Mouse (Mus musculus) gastrocnemius, postnatal 10 days (tissue): ENCODE measurements around the gene Nthl1. TPM values are rescaled to one million over a fixed set of nuclear protein-coding genes. Genes with fewer than 3 reads are reported as not detected.

Experiments
- DNase-seq: peaks from one replicate; pipeline ENCODE4 v3.0.0; 2021; ENCODE audit warnings: mixed read lengths
- total RNA-seq, 2 experiments: library from RNA; stranded (reverse); gene quantifications; 2 replicates each; pipeline ENCODE4 v1.2.3; 2021

Gene Nthl1
- total RNA-seq, 2 experiments from 2014 or later: 4.3 TPM

DNA sequence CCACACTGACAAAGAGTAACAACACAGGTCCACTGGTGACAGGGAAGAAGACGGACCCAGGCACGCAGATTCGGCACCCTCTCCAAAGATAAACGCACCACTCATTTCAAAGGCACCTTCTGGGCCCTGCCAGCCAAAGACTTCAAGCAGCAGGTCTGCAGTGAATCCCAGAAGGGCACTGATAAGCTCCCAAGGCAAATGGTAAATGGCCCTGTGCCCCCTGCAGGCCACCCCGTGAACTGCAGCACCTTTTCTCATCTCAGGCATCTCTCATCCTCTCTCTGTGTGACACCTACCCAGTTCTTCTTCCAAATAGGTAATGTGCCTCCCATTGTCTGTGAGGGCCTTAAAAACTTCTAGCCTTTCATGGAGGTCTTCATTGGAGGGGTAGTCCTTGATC, 3.8 kb upstream of the Nthl1 start:
- DNase-seq: peak; percentile 75

DNA sequence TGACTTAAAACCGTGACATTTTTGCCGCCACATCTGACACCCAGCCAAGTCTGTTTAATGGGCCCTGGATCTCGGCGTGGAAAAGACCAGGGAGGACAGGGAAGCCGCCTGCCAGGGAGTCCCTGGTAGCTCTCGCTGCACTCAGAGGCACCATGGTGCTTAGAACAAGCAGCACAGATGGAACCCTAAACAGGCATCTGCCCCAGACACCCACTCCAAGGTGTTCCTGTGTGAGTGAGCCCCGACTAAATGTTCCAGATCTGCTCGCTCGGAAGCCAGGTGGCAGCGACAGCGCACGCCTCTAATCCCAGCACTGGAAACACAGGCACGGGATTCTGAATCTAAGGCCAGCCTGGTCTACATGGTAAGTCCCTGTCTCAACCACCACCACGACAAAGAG, 2.4 kb upstream of the Nthl1 start:
- DNase-seq: no peak

DNA sequence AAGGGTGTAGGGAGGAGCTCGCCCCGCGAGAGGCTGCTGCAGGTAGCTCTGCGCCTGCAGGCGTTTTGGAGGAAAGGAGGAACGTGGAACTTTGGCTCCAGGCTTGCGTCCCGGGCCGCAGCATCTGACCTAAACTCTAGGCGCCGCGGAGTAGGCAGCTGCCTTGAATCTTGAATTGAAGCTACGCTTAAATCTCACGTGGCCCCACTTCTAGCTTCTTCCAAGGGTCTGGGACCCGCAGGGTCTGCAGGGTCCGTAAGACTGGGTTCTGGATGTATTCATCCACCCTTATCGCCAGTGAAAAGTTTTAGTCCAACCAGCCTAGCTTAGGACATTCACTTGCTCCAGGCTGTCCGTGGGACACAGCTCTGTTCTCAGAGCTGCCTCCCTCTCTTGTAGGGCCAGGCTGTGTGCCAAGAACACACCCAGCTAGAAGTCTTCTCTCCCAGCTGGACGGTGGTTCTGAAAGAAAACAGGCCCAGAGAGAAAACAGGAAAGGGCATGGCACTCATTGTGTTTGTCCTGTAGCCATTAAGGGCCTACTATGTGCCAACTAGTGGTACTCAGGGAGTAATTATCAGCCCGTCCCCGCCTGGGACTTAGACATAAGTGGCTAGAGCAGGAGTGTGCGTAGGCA, 451 bp downstream of the Nthl1 start:
- peak; percentile 72 for DNase-seq

DNA sequence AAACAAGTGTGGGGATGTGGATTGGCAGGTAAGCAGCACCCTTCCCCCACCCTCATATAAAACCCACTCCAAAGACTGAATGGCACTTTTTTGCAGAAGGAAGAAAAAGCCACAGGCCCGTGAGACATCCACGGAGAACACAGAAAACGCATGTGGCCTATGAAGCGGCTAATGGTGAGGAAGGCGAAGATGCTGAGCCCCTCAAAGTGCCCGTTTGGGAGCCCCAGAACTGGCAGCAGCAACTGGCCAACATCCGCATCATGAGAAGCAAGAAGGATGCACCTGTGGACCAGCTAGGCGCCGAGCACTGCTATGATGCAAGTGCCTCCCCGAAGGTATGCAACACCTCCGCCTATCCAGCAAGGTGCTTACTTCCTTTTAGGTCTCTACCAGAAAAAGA, 1.4 kb downstream of the Nthl1 start:
- no peak for DNase-seq

- DNase-seq: no peak
Measured at GRCm38 (mm10) chr17:24635024-24635423, 2.5 kb downstream of the Nthl1 start.

- DNase-seq: no peak
Measured at GRCm38 (mm10) chr17:24635694-24636093, 3.2 kb downstream of the Nthl1 start.

DNA sequence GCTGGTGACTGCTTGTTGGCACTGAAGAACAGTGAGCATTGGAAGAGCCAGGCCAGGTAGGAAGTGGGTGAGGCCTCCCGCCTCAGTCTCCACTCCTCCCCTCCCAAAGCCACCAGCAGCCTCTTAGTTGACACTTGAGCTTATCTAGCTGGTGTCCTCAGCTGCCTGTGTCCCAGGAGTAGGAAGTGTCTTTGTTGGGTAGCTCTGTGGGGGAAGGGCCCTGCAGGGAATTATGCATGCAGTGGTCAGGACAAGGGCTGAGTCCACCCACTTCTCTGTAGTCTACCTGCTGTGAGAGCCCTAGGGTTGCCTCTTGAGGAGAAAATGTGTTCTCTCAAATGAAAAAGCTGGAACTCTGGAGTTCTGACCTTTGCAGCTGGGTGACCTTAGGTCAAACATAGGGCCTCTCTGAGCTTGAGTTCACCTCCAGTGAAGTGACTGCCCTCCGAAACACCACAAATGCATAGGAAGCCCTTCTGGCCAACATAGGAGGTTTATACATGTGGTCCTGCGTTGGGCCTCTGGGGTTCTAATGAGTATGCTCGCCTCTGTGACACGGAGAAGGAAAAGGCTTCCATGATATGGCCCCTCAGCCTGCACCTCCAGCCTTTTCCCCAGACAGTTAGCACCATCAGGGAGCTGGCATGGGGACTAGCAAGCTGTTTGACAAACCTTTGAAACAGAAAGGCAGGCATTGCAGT, 4.5 kb downstream of the Nthl1 start:
- DNase-seq: no peak

DNA sequence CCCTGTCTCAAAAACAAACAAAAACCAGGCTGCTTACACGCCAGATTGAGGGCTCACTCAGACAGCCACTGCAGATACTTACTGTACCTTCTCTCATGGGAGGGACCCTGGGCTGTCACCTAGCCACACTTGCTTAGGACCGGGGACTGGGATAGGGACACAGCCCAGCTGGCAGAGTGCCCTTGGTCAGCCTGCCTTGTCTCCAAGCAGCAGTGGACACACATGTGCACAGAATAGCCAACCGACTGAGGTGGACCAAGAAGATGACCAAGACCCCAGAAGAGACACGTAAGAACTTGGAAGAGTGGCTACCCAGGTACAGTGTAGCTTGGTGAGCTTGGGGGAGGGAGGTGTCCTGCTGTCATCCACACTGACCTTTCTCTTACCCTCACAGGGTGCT, 5.7 kb downstream of the Nthl1 start:
- no peak for DNase-seq

- no peak for DNase-seq
Measured at GRCm38 (mm10) chr17:24638840-24639239, 6.4 kb downstream of the Nthl1 start.

GRCm38 (mm10) chr17:24639571-24639988, 7.1 kb downstream of the Nthl1 start:
- no peak for DNase-seq

DNA sequence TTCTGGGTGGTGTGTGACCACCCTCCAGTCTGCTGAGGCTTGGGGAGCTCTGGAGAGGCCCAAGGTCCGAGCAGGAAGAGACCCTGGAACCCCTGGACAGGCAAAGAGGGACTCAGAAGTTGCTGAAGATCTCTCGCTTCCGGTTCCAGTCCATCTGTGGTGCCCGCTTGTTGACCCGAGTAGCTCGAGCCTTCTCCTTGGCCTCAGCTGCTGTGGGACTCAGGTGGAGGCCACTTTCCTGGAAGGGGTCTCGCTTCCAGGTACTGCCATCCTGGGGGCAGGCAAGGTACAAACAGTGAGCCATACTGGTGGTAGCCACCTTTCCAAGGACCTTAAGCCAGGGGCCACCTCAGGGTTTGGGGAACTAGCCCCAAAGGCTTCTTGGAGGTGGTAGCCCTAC, 7.6 kb downstream of the Nthl1 start:
- no peak for DNase-seq

- DNase-seq: no peak
Measured at GRCm38 (mm10) chr17:24640581-24640980, 8.1 kb downstream of the Nthl1 start.

- DNase-seq: no peak
Measured at GRCm38 (mm10) chr17:24641944-24642343, 9.5 kb downstream of the Nthl1 start.

DNA sequence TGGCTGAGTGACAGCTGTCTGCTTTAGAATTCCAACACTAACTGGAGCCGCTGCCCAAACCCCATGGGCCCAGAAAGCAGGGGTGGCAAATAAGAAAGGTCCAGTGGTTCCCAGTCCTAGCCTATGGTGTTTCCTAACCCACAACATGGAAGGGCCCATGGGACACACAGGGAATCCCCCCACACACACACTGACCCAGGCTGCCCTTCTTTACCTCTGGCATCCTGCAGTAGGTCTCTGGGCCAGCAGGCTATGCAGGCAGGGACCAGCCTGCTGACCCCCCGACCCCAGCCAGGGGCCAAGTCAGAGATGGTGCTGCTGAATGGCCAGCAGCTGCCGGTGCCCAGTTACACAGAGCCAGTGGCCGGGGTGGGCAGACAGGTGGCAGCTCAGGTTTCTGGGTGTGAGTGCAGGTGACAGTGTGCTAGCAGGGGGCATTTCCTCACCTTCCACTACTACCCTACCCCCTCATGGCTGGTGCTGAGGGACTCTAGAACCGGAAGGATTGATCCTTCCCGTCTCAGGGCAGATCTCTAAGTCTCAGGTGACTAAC, 10.4 kb downstream of the Nthl1 start:
- DNase-seq: no peak

DNA sequence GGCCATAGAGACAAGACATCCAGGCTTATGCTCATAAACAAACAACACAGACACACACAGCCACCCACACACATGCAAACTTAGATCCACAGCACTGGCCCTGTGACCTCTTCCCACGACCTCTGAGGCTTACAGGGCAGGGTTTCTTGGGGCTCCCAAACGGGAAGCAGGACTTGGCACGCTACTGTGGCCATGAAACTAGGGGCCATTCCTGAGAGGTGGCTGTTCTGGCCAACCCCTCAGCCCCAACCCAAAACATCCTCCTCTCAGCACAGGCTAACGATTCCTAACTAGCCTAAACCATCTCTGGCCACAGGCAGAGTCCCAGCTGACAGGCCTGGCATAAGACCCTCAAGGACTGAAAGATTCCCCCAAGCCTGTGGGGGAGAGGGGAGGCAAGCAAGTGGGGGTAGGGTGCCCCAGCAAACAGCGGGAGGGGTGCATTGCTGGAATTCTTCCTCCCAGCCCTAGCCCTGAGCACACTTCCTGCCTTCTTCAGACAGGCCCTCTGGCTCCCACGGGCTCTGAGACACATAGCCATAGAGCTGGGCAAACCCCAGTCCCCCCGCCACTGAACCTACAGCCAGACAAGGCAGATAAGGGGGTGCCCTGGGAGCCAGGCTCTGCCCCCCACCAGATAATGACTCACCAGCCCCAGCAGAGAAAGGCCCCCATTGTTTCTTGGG, 11.7 kb downstream of the Nthl1 start:
- no peak for DNase-seq

GRCm38 (mm10) chr17:24644875-24645721, 12.6 kb downstream of the Nthl1 start:
- DNase-seq: no peak

DNA sequence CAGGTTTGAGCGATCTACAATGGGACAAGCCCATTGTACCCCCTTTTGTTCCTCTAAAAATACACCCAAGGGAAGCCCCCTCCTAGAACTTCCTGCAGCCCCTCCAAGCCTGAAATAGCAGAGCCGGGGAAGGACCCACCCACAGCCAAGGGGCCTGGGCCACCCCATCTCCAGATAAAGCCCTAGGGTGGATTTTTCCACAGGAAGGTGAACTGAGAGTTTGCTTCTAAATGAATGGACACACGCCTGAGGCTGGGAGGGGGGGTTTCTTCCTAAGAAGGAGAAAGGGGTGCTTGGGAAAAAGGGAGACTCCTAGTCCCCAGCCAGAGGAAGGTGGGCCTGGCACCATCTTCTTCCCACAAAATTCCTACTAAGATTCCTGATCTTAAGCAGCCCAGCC, 13.4 kb downstream of the Nthl1 start:
- DNase-seq: no peak

DNA sequence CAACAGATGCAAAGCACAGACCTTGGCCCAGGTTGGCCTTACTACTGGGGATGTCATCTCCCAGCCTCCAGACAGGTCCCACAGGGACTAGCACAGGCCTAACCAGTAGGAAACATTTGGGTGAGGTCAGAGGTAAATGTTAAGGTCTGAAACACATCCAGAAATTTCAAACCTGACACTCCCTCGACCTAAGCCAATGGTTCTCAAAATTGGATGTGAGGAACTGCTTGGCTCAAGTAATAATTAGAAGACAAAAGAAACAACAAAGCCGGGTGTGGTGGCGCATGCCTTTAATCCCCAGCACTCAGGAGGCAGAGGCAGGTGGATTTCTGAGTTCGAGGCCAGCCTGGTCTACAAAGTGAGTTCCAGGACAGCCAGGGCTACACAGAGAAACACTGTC, 13.9 kb downstream of the Nthl1 start:
- DNase-seq: no peak

DNA sequence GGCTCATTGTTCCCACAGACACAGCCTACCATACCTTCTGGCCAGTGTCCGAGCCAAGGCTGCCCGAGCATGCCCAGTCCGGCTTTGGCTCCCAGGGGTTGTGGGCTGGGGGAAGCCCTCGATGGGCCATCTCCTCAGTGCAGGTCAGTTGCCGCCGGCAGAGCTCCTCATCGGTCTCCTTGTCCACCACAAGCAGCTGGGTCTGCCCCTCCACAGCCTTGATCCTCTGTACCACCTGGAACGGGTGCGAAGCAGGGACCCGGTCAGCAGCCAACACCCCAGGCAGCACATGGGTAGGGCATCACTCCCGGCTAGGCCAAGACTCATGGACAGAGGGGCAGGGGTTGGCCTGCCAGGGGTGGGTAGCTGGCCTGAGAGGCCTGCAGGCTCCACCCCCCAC, 15.0 kb downstream of the Nthl1 start:
- DNase-seq: no peak

DNA sequence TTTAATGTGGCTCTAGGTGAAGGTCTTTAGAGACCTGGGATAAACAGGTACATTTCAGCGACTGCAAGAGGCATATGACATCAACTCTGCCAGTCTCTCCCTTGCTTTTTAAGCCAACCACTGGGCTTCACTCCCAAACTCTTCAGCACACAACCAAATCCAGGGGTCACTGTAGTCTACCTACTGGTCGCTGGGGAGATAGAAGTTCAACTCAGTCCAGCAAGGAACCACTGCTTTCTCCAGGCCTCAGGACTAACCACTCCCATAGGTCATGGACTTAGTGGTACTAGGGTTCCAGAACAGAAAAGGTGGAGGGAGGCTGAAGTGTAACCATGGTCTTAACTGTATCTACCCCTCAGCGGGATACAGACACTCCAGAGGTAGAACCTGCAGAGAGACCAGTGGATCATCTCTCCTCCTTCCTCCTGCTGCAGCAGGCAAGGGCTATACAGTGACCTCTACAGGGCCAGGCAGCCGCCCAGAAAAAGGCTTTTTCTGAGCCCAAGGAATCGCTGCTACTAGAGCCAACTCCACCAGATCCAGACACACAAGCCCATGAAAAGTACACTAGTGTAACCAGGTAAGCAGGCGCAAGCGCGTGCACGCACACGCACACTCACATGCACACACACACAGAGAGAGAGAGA, 16.4 kb downstream of the Nthl1 start:
- DNase-seq: no peak

DNA sequence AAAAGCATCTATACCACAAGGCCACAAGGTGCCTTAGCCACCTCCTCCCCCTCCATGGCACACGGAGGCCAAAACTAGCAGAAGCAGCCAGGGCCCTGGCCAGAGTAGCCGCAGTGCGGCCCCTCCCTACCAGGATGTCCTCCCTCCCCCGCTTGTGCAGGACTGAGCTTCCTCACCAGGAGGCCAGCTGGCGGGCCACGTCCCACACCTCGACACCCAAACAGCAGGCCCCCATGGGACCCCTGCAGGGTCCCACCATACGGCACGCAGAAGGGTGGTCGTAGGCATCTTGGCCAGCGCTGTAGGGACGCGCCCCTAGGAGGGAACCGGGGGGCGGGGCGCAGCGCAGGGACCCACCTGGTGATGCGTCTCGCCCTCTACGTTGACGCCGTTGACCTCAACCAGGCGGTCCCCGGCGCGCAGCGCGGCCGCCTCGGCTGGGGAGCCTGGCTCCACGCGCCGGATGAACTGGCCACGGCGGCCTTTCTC, 17.1 kb downstream of the Nthl1 start:
- DNase-seq: peak; percentile 48
